Mouse (Mus musculus): ENCODE data around the gene Phf12.

The Phf12 gene

DNA sequence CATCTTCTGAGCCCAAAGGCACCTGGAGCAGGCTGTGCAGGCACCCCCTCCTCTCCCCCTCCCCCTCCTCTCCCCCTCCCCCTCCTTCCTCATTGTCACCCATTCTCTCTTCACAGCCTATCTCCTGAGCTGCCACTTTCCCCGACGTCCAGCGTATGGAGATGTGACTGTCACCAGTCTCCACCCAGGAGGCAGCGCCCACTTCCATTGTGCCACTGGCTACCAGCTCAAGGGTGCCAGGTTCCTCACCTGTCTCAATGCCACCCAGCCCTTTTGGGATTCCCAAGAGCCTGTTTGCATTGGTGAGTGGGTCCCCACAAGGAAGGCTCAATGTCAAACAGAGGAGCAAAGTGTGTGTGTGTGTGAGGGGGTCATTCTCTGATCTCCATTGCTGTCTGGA is 13.8 kb upstream of the Phf12 start:
- in situ Hi-C loops (cut with MboI, MseI): no loop called here

GRCm38 (mm10) chr11:77970718-77971117 is 11.8 kb upstream of the Phf12 start:
- in situ Hi-C loops (cut with MboI, MseI): no loop called here

- in situ Hi-C loops (cut with MboI, MseI): no loop called here
These were observed 9.0 kb upstream of the Phf12 start for GRCm38 (mm10) chr11:77973520-77973919.

GRCm38 (mm10) chr11:77974325-77974724 is 8.2 kb upstream of the Phf12 start:
- in situ Hi-C loops (cut with MboI, MseI): no loop called here

- in situ Hi-C loops (cut with MboI, MseI): no loop called here
These were observed 6.7 kb upstream of the Phf12 start for GRCm38 (mm10) chr11:77975873-77976272.

DNA sequence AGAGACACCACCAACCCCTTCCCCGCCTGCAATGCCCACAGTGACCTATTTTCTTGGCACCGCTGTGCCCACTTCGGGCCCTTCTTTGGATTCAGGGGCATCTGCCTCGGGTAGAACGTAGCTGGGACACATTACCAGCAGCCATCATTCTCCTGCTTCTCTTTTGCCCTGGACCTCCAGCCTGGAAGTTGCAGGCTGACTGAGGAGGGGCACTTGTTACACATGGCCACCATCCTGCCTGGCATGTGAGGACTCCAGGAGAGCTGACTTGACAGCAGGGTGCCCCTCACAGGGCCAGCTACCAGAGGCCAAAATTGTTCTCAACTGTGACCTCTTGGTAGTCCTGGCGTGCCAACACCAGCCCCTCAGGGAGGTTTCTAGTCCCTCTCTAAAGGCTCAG is 4.4 kb upstream of the Phf12 start:
- in situ Hi-C loops (cut with MboI, MseI): no loop called here

GRCm38 (mm10) chr11:77979221-77979809 is 3.2 kb upstream of the Phf12 start:
- in situ Hi-C loops (cut with MboI, MseI): no loop called here

- in situ Hi-C loops (cut with MboI, MseI): loop anchor here in 1 of 2 experiments (5.0 kb wide), 1 partner anchor 57 kb away; the partner anchor contains the start of gene Flot2
These were observed 2.0 kb upstream of the Phf12 start for GRCm38 (mm10) chr11:77980281-77981204.

GRCm38 (mm10) chr11:77981609-77982440 is 729 bp upstream of the Phf12 start:
- in situ Hi-C loops (cut with MboI, MseI): loop anchor here in 1 of 2 experiments (5.0 kb wide), 1 partner anchor 55 kb away; the partner anchor contains the start of gene Flot2

DNA sequence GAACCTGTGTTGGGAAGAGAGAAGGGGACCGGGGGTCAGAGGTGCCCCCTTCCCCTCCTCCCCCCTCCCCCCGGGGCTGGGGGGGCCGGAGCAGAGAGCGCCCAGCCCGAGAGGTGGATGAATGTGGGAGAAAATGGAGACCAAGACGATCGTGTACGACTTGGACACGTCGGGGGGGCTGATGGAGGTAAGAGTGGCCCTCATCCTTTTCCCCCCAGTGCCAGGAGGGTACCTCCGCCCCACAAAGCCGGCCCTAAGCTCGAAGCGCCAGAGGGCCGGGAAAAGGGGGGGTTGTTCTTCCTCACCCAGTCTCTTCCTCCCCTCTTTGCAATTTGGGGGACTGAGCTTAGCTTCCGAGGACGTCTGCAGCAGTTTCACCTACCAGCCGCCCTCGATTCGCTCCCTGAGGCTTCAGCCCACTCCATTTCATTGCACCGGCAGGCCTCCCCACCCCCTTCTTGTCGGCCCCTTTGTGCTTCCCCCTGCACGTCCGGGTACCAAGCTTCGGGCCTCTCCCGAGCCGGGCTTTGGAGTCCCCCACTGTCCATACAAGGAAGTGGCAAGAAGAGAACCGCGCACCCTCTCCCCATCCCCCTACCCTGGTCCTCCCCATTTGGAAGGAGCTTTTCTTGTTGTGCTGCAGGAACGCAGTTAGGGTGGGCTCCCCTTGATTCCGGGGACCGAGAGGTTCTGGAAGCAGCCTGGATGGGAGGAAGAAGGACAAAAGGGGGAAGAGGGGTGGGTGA is 810 bp downstream of the Phf12 start:
- in situ Hi-C loops (cut with MboI, MseI): loop anchor here in 1 of 2 experiments (5.0 kb wide), 1 partner anchor 54 kb away; the partner anchor contains the start of gene Flot2

DNA sequence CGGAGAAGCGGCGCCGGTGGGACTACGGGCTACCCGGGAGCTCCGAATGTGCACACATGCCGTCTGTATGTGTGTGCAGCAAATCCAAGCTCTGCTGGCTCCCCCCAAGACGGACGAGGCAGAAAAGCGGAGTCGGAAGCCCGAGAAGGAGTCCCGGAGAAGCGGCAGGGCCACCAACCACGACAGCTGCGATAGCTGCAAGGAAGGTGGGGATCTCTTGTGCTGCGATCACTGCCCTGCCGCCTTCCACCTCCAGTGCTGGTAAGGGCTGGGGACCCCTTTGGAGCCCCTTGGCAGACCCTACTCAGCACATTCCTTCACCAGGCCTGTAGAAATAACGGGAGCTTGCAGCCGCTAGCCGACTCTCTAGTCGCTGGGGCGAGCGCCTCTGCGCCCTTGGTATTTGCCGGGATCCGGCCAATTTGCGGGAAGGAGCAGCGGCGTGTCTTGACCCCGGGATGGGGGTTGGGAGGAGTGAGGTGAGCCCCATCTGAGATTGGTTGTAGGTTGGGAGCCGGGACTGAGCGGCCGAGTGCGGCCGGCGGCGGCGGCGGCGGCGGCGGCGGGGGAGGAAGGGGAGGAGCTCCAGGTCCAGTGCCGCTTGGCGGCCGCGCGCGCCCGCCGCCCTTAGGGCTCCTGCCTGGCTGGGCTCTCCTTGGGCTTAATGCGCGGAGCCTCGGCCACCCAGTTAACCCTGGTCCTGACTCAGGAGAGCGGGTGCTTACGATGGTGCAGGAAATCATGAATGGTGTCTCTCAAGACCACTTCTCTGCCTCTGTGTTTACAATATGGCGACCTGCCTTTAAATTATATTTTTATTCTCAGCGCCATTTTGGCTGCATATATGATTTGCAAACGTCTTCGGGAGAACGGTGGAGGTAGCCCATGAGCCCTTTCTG is 1.6 kb downstream of the Phf12 start:
- in situ Hi-C loops (cut with MboI, MseI): loop anchor here in 1 of 2 experiments (5.0 kb wide), 1 partner anchor 53 kb away; the partner anchor contains the start of gene Flot2

- in situ Hi-C loops (cut with MboI, MseI): loop anchor here in 1 of 2 experiments (5.0 kb wide), 1 partner anchor 52 kb away; the partner anchor contains the start of gene Flot2
These were observed 2.3 kb downstream of the Phf12 start for GRCm38 (mm10) chr11:77984836-77985231.

DNA sequence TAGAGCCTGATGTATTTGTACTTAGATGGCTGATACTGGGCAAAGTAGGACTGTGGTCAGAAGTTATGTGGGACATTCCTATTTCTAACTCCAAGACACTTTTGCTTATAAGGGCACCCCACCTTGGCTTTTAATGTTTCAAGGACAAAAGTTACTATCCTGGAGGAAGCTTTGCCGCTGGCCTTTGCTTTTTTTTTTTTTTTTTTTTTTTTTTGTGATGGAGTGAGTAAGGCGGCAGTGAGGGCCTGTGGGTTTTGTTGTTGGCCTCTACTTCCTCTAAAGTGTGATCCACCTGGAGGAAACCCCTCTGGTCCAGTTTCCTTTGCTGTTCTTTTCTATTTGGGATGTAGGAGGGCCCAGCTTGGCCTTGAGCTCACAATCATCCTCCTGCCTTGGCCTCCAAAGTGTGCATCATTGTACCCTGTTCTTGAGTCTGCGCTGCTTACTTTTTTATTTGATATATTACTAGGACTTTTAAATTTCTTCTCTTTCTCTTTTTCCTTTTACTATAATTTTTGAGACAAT is 3.0 kb downstream of the Phf12 start:
- in situ Hi-C loops (cut with MboI, MseI): no loop called here

- in situ Hi-C loops (cut with MboI, MseI): no loop called here
These were observed 6.6 kb downstream of the Phf12 start for GRCm38 (mm10) chr11:77989071-77989690.

DNA sequence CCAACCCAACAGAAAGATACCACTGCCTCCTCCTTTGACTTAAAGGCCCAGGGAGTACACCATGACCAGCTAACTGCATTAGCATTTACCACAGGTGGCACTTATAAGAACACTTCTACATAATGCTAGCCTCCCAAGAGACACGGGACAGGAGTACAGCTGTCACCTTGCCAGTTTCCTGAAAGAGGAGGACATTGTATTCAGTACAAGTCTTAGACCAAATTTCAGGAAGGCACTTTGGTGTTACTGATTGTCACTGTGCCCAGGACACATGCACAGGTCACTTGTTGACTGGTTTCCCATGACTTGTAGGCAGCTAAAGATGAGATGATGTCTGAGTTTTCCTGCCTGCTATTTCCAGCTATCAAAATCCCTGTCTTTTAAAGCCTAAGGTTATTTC is 13.0 kb downstream of the Phf12 start:
- in situ Hi-C loops (cut with MboI, MseI): no loop called here

GRCm38 (mm10) chr11:78006446-78006845 is 23.9 kb downstream of the Phf12 start:
- in situ Hi-C loops (cut with MboI, MseI): no loop called here

DNA sequence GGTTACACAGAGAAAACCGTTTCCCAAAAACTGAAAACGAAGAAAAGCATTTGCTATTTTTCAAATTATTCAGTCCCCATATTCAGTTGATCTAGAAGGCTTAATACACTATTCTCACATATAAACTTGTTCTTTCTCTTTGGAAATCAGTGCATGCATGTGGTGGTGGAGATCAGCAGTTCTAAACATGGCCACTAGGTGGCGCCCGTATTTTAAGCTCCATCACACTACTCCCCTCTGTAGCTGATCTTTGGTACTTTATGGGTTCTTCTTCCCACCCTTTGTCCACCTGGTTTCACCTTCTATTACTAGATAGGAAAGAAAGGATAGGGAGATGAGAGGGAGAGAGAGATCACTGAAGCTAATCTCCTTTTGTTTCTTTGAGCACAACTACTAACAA is 37.1 kb downstream of the Phf12 start:
- in situ Hi-C loops (cut with MboI, MseI): no loop called here

DNA sequence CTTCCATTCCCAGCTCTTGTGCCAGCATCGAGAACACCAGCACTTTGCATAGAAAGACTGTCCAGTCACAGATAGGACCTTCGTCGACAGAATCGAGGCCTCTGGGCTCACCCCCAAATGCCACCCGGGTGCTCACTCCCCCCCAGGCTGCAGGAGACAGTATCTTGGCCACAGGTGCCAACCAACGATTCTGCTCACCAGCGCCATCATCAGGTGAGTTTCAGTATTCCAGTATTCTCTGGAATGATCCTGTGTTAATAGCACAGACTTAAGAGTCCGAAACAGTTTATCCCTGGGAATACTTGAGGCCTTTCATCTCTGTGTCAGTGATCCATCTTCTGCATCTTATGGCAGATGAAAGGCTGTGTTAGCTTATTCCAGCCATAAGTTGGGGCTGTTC is 41.1 kb downstream of the Phf12 start:
- in situ Hi-C loops (cut with MboI, MseI): no loop called here

DNA sequence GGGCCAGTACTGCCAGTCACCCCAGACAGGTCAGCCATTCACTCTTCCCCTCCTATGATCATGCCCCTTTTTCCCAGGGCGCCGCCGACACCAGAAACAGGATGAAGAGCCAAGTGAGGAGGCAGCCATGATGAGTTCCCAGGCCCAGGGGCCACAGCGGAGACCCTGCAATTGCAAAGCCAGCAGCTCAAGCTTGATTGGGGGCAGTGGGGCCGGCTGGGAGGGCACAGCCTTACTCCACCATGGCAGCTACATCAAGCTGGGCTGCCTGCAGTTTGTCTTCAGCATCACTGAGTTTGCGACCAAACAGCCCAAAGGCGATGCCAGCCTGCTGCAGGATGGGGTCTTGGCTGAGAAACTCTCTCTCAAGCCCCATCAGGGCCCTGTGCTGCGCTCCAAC is 46.7 kb downstream of the Phf12 start:
- in situ Hi-C loops (cut with MboI, MseI): loop anchor here in 1 of 2 experiments (5.0 kb wide), 1 partner anchor 37 kb away; no protein-coding TSS in a partner anchor

Data from T-helper 17 cell (primary cell).